Mouse (Mus musculus): ENCODE measurements around the gene Bcl9.

DNA sequence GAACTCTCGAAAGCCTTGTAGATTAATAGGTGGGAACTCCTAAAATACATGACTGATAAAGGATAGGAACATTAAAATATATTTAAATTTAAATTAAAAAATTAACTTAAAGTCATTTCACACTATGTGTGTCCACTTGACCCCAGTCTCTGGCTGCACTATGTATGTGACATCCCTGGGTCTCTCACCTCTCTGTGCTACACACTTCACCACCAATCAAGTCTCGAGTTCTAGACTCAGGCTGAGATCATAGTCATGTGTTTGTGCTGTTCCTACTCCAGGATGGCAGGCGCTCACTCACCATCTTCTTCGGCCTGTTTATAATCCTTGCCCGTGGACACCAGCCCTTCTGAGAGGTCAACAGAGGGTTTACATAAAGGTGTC lies 41.5 kb upstream of the Bcl9 start:
- TF ChIP-seq CTCF (IDR thresholded peaks at IDR 0.05; ENCODE audit: insufficient read depth, low read length) (no peak), POLR2A (IDR thresholded peaks at IDR 0.05; ENCODE audit: borderline replicate concordance, extremely low read depth, low read depth, low read length) (no peak)
